Mouse (Mus musculus): ENCODE results near the gene Olfr1496. TPM values are rescaled to one million over a fixed set of nuclear protein-coding genes. Genes with fewer than 3 reads are reported as not detected.
"Not testable (repeated sequence)": the region's sequence is repeated elsewhere in the genome, so short reads cannot be mapped to it uniquely, and the experiment has no call there.

The Olfr1496 gene
- not detected in 2 replicates for polyA plus RNA-seq (2015; fragmentation: Nextera tagmentation; extraction: Ambion mirVana)

GRCm38 (mm10) chr19:13777578-13777977, at the start of gene Olfr1496:
Olfr1496 (plus strand) TSS chr19:13777878.
- Histone ChIP-seq H3K4me1 (replicated peaks; ENCODE audit: control insufficient read depth, insufficient read depth, low read length) (no peaks in the 10 kb centered on the region), H3K4me3 (ENCODE audit: low read length) (no peak within 1 kb of the TSS), H3K9me3 (ENCODE audit: control insufficient read depth, low read length) (no peaks in the 10 kb centered on the region), H3K9ac (ENCODE audit: low read length) (no peak within 1 kb of the TSS), H3K36me3 (ENCODE audit: control insufficient read depth, insufficient read depth, low read length) (no peaks in the 10 kb centered on the region), H3K27ac (ENCODE audit: low read length) (no peak within 1 kb of the TSS), H3K4me2 (ENCODE audit: low read depth, low read length) (no peak within 1 kb of the TSS), H3K27me3 (ENCODE audit: control insufficient read depth, insufficient read depth, low read depth, low read length) (no peaks in the 10 kb centered on the region)
- WGBS: 64% methylated on average over 1 of the region's 1 CpGs
- ATAC-seq (ENCODE audit: low read depth): no peak

DNA sequence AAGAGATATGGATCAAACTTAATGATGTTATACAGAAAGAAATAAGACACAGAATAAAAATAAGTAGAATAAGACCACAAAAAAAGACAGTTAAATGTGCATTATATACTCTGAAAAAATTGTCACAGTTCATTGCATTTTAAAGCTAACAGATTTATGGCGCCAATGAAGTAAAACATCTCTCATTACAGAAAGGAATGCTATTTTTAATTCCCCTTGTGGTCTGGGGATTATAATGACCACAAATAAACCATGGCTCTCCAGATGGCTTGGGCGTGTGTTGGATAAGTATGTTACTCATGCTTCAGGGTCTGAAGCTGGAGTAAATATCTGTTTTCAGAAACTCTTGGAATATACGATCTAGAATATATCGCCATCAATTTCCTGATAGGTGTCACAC, 38.2 kb upstream of the Olfr1496 start, which contains the start of gene Olfr1494:
Olfr1494 (plus strand) TSS at position 301 of the 400 bp plus-strand sequence.
- no peaks in the 10 kb centered on the region for H3K9me3 ChIP-seq (ENCODE audit: control insufficient read depth, low read length)
- no peak within 1 kb of the TSS for H3K9ac ChIP-seq (ENCODE audit: low read length)
- no peak within 1 kb of the TSS for H3K27ac ChIP-seq (ENCODE audit: low read length)
- no peaks in the 10 kb centered on the region for H3K36me3 ChIP-seq (ENCODE audit: control insufficient read depth, insufficient read depth, low read length)
- H3K4me2 ChIP-seq (ENCODE audit: low read depth, low read length): no peak within 1 kb of the TSS
- no peaks in the 10 kb centered on the region for H3K4me1 ChIP-seq (replicated peaks; ENCODE audit: control insufficient read depth, insufficient read depth, low read length)
- 83% methylated on average over 4 of the region's 4 CpGs for WGBS
- no peaks in the 10 kb centered on the region for H3K27me3 ChIP-seq (ENCODE audit: control insufficient read depth, insufficient read depth, low read depth, low read length)
- no peak within 1 kb of the TSS for H3K4me3 ChIP-seq (ENCODE audit: low read length)
- ATAC-seq (ENCODE audit: low read depth): no peak

- H3K9ac ChIP-seq (ENCODE audit: low read length): no peak overlapping the region
- H3K9me3 ChIP-seq (ENCODE audit: control insufficient read depth, low read length): no peaks in the 10 kb centered on the region
- no peak for ATAC-seq (ENCODE audit: low read depth)
- no peak overlapping the region for H3K4me3 ChIP-seq (ENCODE audit: low read length)
- WGBS: 58% methylated on average over 1 of the region's 1 CpGs
- no peaks in the 10 kb centered on the region for H3K27me3 ChIP-seq (ENCODE audit: control insufficient read depth, insufficient read depth, low read depth, low read length)
- H3K4me2 ChIP-seq (ENCODE audit: low read depth, low read length): no peak overlapping the region
- no peaks in the 10 kb centered on the region for H3K36me3 ChIP-seq (ENCODE audit: control insufficient read depth, insufficient read depth, low read length)
- no peak overlapping the region for H3K27ac ChIP-seq (ENCODE audit: low read length)
- no peaks in the 10 kb centered on the region for H3K4me1 ChIP-seq (replicated peaks; ENCODE audit: control insufficient read depth, insufficient read depth, low read length)
These were observed 28.3 kb upstream of the Olfr1496 start for GRCm38 (mm10) chr19:13749366-13749765.

- Histone ChIP-seq H3K4me1 (replicated peaks; ENCODE audit: control insufficient read depth, insufficient read depth, low read length) (no peaks in the 10 kb centered on the region), H3K9ac (ENCODE audit: low read length) (no peak within 1 kb of the TSS), H3K27me3 (ENCODE audit: control insufficient read depth, insufficient read depth, low read depth, low read length) (no peaks in the 10 kb centered on the region), H3K9me3 (ENCODE audit: control insufficient read depth, low read length) (no peaks in the 10 kb centered on the region), H3K27ac (ENCODE audit: low read length) (no peak within 1 kb of the TSS), H3K4me2 (ENCODE audit: low read depth, low read length) (no peak within 1 kb of the TSS), H3K4me3 (ENCODE audit: low read length) (no peak within 1 kb of the TSS), H3K36me3 (ENCODE audit: control insufficient read depth, insufficient read depth, low read length) (no peaks in the 10 kb centered on the region)
- 71% methylated on average over 3 of the region's 3 CpGs for WGBS
- ATAC-seq (ENCODE audit: low read depth): no peak
These were observed 13.4 kb upstream of the Olfr1496 start, which contains the start of gene Olfr1495 for GRCm38 (mm10) chr19:13764306-13764705. Olfr1495 (plus strand) TSS chr19:13764606.

DNA sequence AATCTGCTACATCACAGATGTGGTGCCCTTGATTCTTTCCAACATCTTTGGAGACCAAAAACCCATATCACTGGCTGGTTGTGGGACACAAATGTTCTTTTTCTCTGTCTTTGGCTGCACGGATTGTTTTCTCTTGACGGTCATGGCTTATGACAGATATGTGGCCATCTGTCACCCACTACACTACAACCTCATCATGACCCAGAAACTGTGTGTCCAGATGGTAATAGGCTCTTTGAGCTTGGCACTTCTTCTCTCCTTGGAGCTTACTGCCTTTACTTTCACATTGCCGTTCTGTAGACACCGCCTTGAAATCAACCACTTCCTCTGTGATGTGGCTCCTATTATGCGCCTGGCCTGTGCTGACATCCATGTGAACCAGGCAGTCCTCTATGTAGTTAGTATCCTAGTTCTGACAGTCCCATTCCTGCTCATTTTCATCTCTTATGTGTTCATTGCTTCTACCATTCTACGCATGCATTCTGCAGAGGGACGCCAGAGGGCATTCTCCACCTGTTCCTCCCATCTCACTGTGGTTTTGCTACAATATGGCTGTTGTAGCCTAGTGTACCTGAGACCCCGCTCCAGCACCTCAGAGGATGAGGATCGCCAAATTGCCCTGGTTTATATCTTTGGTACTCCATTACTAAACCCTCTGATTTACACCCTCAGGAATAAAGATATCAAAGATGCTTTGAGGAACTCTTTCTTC, 9.0 kb upstream of the Olfr1496 start:
- Histone ChIP-seq H3K4me3 (ENCODE audit: low read length) (no peak overlapping the region), H3K9me3 (ENCODE audit: control insufficient read depth, low read length) (no peaks in the 10 kb centered on the region), H3K27me3 (ENCODE audit: control insufficient read depth, insufficient read depth, low read depth, low read length) (no peaks in the 10 kb centered on the region), H3K4me2 (ENCODE audit: low read depth, low read length) (no peak overlapping the region), H3K9ac (ENCODE audit: low read length) (no peak overlapping the region), H3K4me1 (replicated peaks; ENCODE audit: control insufficient read depth, insufficient read depth, low read length) (no peaks in the 10 kb centered on the region), H3K27ac (ENCODE audit: low read length) (no peak overlapping the region), H3K36me3 (ENCODE audit: control insufficient read depth, insufficient read depth, low read length) (no peaks in the 10 kb centered on the region)
- WGBS: 89% methylated on average over 9 of the region's 9 CpGs
- ATAC-seq (ENCODE audit: low read depth): no peak

DNA sequence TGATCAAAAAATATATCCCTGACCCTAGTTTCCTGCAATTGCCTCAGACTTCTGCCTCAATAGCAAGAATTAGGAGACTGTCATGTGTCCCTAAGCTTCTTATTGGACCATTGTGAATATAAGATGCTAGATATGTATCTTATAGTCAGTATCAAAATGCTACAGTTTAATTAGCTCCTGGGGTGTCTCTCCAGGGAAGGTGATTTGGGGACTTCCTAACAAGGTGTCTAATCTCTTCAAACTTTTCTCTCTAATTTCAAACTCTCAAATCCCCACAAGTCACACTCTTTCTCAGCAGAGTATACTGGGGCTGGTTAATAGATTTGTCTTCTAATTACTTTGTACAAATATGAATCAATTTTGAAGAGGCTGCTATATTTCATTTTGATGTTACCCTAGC, 20.4 kb downstream of the Olfr1496 start, which contains the start of gene Olfr1497:
Olfr1497 (minus strand) TSS at position 101 of the 400 bp plus-strand sequence.
- Histone ChIP-seq H3K9ac (ENCODE audit: low read length) (no peak within 1 kb of the TSS), H3K4me1 (replicated peaks; ENCODE audit: control insufficient read depth, insufficient read depth, low read length) (no peaks in the 10 kb centered on the region), H3K4me2 (ENCODE audit: low read depth, low read length) (no peak within 1 kb of the TSS), H3K36me3 (ENCODE audit: control insufficient read depth, insufficient read depth, low read length) (no peaks in the 10 kb centered on the region), H3K9me3 (ENCODE audit: control insufficient read depth, low read length) (no peaks in the 10 kb centered on the region), H3K4me3 (ENCODE audit: low read length) (no peak within 1 kb of the TSS), H3K27ac (ENCODE audit: low read length) (no peak within 1 kb of the TSS), H3K27me3 (ENCODE audit: control insufficient read depth, insufficient read depth, low read depth, low read length) (no peaks in the 10 kb centered on the region)
- ATAC-seq (ENCODE audit: low read depth): no peak

DNA sequence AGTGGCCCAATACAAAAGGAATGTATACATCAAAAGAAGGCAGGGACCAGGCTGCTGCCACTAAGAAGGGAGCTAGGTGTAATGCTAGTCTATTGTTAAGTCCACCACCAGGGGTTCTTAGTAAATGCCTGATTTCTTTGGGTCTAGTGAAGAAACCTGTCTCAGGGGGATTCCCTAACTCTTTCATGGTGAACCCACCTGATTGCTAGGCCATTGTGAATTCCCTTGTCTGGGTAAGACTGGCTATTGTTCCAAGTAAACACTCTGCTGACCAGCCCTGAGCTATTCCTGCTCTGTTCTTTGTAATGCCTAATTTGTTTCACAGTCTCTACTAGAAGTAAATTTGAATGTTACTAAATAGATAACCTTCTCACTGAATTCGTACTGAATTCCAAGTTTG, 27.8 kb downstream of the Olfr1496 start:
- not testable (repeated sequence) for H3K4me2 ChIP-seq (ENCODE audit: low read depth, low read length); H3K27ac ChIP-seq (ENCODE audit: low read length); H3K4me3 ChIP-seq (ENCODE audit: low read length); H3K4me1 ChIP-seq (replicated peaks; ENCODE audit: control insufficient read depth, insufficient read depth, low read length); H3K36me3 ChIP-seq (ENCODE audit: control insufficient read depth, insufficient read depth, low read length); H3K27me3 ChIP-seq (ENCODE audit: control insufficient read depth, insufficient read depth, low read depth, low read length); H3K9ac ChIP-seq (ENCODE audit: low read length); ATAC-seq (ENCODE audit: low read depth); H3K9me3 ChIP-seq (ENCODE audit: control insufficient read depth, low read length)
- 36% methylated on average over 1 of the region's 1 CpGs for WGBS

GRCm38 (mm10) chr19:13812823-13813222, 35.1 kb downstream of the Olfr1496 start:
- no peak overlapping the region for H3K9ac ChIP-seq (ENCODE audit: low read length)
- no peak for ATAC-seq (ENCODE audit: low read depth)
- H3K4me2 ChIP-seq (ENCODE audit: low read depth, low read length): no peak overlapping the region
- H3K36me3 ChIP-seq (ENCODE audit: control insufficient read depth, insufficient read depth, low read length): no peaks in the 10 kb centered on the region
- no peaks in the 10 kb centered on the region for H3K9me3 ChIP-seq (ENCODE audit: control insufficient read depth, low read length)
- WGBS: 63% methylated on average over 2 of the region's 2 CpGs
- H3K27me3 ChIP-seq (ENCODE audit: control insufficient read depth, insufficient read depth, low read depth, low read length): no peaks in the 10 kb centered on the region
- no peaks in the 10 kb centered on the region for H3K4me1 ChIP-seq (replicated peaks; ENCODE audit: control insufficient read depth, insufficient read depth, low read length)
- H3K4me3 ChIP-seq (ENCODE audit: low read length): no peak overlapping the region
- H3K27ac ChIP-seq (ENCODE audit: low read length): no peak overlapping the region

DNA sequence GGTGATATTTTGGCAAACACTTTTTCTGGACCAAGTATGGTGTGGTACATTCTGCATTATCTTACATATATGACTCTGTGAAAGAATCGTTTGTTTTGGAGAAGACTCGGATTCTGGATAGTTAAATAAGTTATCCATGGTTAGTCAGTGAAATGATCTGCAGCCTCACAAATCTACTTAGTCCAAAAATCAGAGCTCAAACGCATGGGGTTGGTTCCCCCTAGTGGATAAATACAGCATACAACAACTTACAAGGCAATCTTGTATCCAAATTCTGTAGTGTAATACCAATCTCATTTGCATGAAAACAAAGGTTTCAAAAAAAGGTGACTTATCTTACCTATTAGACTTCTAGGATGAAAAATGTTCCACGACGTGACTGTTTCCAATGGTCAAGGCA, 41.1 kb downstream of the Olfr1496 start:
- Histone ChIP-seq H3K4me3 (ENCODE audit: low read length) (no peak overlapping the region), H3K36me3 (ENCODE audit: control insufficient read depth, insufficient read depth, low read length) (no peaks in the 10 kb centered on the region), H3K9ac (ENCODE audit: low read length) (no peak overlapping the region), H3K27me3 (ENCODE audit: control insufficient read depth, insufficient read depth, low read depth, low read length) (no peaks in the 10 kb centered on the region), H3K4me2 (ENCODE audit: low read depth, low read length) (no peak overlapping the region), H3K4me1 (replicated peaks; ENCODE audit: control insufficient read depth, insufficient read depth, low read length) (no peaks in the 10 kb centered on the region), H3K27ac (ENCODE audit: low read length) (no peak overlapping the region), H3K9me3 (ENCODE audit: control insufficient read depth, low read length) (no peaks in the 10 kb centered on the region)
- ATAC-seq (ENCODE audit: low read depth): no peak
- WGBS: 27% methylated on average over 5 of the region's 5 CpGs
